Mouse (Mus musculus) monocyte, adult 2 months (primary cell): ENCODE results near the gene Pwp2.

Experiments
- DNase-seq, 2 experiments: peaks; one replicate each; pipeline ENCODE4 v3.0.0; 2022; ENCODE audit warnings: low spot score in 2 of 2, low read depth in 1 of 2

Gene Pwp2

GRCm38 (mm10) chr10:78171581-78171980 lies 13.4 kb downstream of the Pwp2 start:
- no peak for DNase-seq

- DNase-seq: no peak
Measured at GRCm38 (mm10) chr10:78171057-78171456, 13.9 kb downstream of the Pwp2 start.

GRCm38 (mm10) chr10:78170445-78170844 lies 14.5 kb downstream of the Pwp2 start:
- no peak for DNase-seq

GRCm38 (mm10) chr10:78169281-78170042 lies 15.5 kb downstream of the Pwp2 start, which contains the start of gene D10Jhu81e:
D10Jhu81e (minus strand) TSS chr10:78169782.
- DNase-seq: peak; percentile 97 to 98

DNA sequence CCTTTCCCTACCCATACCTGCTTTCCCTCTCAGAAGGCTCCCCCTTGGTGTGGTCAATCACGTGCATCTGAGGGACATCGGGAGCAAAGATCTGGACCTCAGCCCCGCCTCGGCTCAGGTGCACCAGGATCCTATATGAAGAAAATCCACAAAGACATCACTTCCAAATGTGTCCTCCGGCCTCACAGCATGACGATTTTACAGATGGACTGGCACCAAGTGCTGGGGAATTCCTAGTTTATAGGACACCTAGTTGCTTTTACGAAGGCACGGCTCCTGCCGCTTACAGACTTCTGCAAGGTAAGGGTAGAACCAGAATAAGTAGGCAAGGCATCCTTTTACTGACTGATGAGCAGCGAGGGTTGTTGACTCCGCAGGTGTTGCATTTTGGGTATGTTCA lies 16.2 kb downstream of the Pwp2 start:
- no peak for DNase-seq

GRCm38 (mm10) chr10:78167775-78168174 lies 17.2 kb downstream of the Pwp2 start:
- no peak for DNase-seq

GRCm38 (mm10) chr10:78167333-78167732 lies 17.6 kb downstream of the Pwp2 start:
- DNase-seq: no peak

DNA sequence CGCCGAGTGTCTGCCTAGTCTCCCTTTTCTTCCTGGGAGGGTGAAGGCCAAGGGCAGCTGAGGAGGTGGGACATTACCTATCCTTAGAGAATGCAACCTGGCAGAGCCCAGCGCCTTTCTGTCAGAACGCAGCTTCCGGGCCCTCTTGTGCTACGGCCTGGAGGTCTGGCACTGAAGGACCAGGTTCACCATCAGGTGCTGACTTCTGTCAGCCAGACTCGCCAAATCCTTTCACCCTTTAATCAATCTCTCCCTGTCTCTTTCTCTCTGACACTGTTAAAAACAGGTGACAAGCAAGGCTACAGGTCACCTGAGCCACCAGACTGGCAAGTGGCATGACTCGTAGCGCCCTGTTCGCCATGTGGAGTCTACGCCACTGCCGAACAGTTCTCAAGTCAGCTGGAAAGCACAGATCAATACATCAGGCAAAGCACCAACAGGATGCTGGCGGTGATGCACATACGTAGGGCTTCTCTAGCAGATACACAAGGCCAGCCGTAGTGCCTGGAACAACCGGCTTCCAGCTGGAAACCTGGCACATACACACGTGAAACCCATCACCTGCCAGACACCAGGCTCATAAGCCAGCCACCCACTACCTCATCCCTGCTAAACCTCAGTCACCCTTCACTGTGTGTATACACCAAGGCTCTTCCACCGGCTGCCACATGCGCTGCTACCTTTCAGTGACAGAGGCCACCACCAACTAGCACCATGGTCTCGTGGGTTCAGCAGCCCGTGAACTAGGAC lies 19.5 kb downstream of the Pwp2 start:
- no peak for DNase-seq

- DNase-seq: no peak
Measured at GRCm38 (mm10) chr10:78164786-78165185, 20.2 kb downstream of the Pwp2 start.

DNA sequence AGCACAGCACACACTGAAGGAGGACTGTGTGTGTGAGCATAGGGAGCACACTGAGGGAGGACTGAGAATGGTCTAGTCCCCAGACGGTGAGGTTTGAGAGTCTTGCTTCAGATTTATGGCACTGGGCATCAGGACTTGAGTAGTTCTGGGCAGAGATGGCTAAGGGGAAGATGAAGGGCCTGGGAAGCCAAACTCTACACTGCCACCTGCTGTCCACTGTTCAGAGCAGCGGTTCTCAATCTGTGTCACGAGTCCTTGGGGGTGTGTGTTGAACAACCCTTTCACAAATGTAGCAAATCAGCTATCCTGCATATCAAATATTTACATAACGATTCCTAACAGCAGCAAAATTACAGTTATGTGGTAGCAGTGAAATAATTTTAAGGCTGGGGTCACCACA lies 21.0 kb downstream of the Pwp2 start:
- peak in 1 of 2 experiments; percentile 61 for DNase-seq

DNA sequence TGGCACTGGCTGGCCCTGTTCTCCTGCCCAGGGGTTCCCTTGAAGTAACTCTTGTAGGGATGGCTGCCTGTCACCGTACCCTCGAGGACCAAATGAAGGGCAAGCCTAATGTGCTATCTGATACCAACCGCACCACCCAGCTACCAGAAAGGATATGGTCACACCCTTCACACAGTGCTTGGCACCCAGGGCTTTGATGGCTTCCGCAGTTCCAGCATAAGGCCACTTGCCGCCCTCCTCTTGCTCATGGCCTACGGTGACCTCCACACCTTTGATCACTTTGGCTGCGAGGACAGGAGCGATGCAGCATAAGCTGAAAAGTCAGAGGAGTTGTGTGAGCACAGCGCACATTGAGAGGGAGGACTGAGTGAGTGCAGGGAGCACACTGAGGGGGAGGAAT lies 21.7 kb downstream of the Pwp2 start:
- DNase-seq: no peak

DNA sequence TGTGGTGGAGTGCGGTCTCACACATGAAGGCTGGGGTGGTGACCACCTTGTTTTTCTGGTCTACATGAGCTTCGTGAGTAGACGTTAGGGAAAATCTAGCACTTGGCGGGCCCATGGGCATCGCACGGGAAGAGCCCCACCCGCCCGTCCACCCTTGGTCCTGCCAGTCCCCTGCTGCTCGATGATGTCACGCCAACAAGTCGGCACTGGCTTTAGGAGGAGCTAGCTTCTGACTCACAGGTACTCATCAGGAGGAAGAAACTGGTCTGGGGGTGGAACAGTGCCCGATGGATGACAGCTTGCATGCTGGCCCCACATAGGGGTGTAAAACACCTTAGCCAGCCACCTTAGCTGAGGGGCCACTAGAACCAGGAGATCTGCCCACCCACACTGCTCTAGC lies 22.3 kb downstream of the Pwp2 start:
- DNase-seq: no peak

- no peak for DNase-seq
Measured at GRCm38 (mm10) chr10:78161096-78161495, 23.9 kb downstream of the Pwp2 start.

GRCm38 (mm10) chr10:78160369-78161095 lies 24.4 kb downstream of the Pwp2 start:
- peak in 1 of 2 experiments; percentile 23 for DNase-seq

DNA sequence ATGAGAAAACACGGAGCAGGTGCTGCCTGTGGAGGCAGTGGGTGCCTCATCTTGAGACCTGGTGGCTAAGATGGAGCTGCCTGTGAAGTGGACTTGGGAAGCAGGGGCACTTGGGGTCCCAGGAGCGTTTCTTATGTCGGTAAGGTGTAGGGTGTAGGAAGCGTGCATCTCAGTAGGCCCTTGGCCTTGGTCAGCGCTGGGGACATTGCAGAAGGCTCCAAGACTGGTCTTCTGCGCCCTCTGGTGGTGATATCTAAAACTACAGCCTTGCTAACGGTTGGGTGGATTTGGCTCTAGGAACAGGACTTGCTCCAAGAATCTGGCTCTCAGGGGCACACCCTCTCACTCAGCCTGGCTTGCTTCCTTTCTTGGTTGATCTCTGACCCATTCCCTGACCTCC lies 25.0 kb downstream of the Pwp2 start:
- peak; percentile 57 to 80 for DNase-seq

DNA sequence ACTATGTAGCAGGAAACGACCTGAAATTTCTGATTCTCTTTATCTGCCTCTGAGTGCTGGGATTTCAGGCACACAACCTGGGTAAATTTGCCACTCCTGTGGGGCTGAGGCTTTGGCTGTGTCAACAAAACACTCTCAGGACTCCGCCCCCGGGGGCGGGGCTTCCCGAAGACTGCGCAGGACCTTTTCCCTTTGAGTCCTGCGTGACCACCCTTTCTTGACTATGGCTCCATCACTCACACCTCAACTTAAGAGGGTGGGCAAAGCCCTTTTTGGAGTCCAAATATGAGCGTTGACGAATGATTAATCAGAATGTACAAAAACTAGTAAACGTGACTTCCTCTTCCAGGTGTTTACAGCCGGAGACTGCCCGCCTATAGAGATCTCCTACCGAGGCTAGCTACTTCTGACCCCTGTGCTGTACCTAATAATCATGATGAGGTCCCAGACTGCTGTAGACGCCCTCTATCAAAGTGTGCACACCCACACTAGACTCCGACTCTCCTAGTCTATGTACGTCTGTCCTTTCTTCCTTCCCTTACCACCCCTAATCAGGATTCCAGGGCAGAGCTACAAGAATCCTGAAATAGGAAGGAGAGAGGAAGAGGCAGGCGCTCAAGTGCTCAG lies 25.6 kb downstream of the Pwp2 start:
- peak in 1 of 2 experiments; percentile 28 for DNase-seq

GRCm38 (mm10) chr10:78158041-78158440 lies 26.9 kb downstream of the Pwp2 start:
- DNase-seq: no peak

DNA sequence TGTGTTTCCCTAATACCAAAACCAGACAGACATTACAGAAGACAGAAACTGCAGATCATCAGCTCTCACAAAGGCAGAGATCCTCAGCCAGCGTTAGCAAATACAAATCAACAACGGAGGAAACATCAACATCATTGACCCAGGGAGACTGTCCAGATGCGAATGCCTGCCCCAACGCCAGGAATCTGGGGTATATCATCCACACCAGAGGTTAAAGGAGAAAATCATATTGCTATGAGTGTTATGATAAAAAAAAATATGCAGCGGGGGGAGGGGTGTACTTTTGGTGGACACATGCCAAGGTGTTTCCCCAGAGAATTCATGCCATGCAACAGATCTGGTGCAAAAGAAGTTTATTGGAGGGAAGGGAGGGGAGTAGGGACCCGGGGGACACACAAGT lies 28.0 kb downstream of the Pwp2 start:
- DNase-seq: no peak

DNA sequence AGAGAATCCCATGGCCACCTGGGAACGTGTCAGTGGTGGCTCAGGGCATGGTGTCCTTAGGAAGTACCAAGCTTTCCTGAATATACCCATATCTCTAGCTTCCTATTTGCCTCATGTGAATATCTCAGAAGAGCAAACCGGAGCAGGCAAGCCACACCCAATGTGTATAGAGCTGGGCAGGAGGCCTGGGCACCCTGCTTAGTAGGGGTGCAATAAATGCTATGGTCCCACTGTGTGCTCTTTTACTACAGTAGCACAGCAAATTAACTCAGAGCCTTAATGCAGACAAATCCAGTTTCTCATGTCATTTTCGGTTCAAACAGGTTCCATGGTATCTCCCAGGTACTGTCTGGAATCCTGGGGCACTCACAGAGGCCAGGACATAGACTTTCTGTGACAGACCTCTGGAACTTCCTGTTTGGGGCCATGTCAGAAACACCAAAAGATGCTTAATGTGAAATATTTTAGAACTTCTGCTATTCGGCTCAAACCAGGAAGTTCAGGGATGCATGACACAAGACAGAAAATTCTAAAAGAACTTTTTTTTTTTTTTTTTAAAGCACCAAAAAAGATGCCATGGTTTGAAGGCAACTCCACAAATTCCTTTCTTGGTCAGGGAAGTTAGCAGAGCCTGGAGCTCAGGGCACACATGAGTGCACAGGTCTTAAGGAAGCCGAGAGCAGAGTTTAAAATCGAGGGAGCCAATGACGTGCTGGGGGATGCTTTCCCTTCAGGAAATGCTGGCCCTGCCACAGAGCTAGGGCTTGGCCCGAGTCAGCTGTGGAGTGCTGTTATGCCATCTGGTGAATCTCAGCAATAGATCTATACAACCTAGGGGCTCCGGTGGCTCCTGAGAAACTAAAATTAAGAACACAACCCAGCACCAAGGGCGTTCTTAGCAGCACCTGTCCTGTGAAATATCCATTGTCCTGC lies 35.8 kb downstream of the Pwp2 start:
- no peak for DNase-seq

GRCm38 (mm10) chr10:78147908-78148441 lies 37.0 kb downstream of the Pwp2 start:
- no peak for DNase-seq
